Comparison of ENCODE assay signal across 8 mouse cellular contexts in the genomic region with DNA sequence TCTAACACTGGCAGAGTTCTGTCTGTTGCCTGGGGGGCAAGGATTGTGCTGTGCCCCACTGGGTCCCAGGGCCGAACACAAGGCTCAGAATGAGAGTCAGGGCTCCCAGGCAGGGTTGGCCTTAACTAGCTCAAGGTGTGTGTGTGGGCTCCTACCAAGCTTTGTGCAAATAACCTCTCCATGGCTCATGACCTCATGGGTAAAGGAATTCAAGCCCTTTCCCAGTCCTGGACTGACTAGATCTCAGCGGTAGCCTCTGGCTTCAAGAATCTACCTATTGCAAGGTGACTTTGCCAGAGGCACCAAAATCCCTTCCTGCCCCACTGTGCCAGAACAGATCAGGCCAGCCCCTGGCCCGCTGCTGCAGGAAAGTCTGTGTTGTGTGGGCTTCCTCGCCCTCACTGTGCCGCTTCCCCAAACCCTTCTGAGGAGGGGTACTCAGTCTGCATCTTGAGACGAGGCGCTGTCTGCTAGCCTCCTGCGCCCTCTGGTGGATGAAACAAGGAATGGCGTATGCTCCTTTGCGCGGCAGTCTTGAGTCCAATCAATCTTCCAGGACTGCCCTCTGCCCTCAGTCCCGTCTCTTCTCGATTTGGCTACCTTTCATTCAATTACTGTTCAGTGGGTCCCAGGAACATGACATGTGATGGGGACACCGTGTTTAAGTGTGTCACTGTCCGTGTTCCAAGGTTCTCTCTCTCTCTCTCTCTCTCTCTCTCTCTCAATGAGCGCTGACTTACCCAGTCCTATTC. TPM values are rescaled to one million over a fixed set of nuclear protein-coding genes. Genes with fewer than 3 reads are reported as not detected.
DNase-seq lines count a peak whose midpoint lies in the region; ATAC-seq and TF ChIP-seq lines count a peak whose summit lies in the region.

No protein-coding gene starts in this region.

- no peak overlapping the region for H3K4me3 ChIP-seq in cerebellum, adult 2 months (replicated peaks; ENCODE audit: insufficient read depth, low read depth, low read length)
- H3K4me3 ChIP-seq in forebrain, postnatal 0 days (ENCODE audit: low read depth, low read length) = no peak overlapping the region
- no peak overlapping the region for H3K4me3 ChIP-seq in midbrain, embryonic 12.5 days
- H3K4me3 ChIP-seq in spleen, adult 2 months (ENCODE audit: extremely low read depth, insufficient read depth, insufficient read length) = no peak overlapping the region

- no peaks in the 10 kb centered on the region for H3K4me1 ChIP-seq in cerebellum, adult 2 months (ENCODE audit: control insufficient read depth, insufficient read depth, low read length)
- no peaks in the 10 kb centered on the region for H3K4me1 ChIP-seq in forebrain, postnatal 0 days (ENCODE audit: insufficient read depth)
- peaks cover 20% of the 10 kb centered on the region for H3K4me1 ChIP-seq in midbrain, embryonic 12.5 days
- H3K4me1 ChIP-seq in spleen, adult 2 months (ENCODE audit: control insufficient read depth, insufficient read depth, insufficient read length) = no peaks in the 10 kb centered on the region; the same call in 1 of the 2 replicates

- peak; percentile 53 to 59 for DNase-seq in adrenal gland, adult 18-20 months (ENCODE audit: low spot score in 2 of 2)
- DNase-seq in adrenal gland, postnatal 4 days (ENCODE audit: low spot score in 2 of 2) = no peak
- DNase-seq in cerebellum, adult 2 months = peak; percentile 54 to 61
- peak; percentile 87 for DNase-seq in forebrain, postnatal 0 days
- peak; percentile 54 for DNase-seq in hindlimb bud, embryonic 11.5 days (ENCODE audit: extremely low spot score, low read depth, low spot score)
- DNase-seq in left cerebral cortex, postnatal 25 days (ENCODE audit: low spot score in 2 of 2) = peak; percentile 65 to 69
- DNase-seq in spleen, adult 2 months (ENCODE audit: low read depth in 1 of 2, low spot score in 2 of 2) = peak; percentile 11 to 44

- H3K4me2 ChIP-seq in forebrain, postnatal 0 days (ENCODE audit: low read depth) = peak overlapping the region; percentile 21; the same call in 1 of the 2 replicates
- peak overlapping the region; percentile 29; the same call in 1 of the 2 replicates for H3K4me2 ChIP-seq in midbrain, embryonic 12.5 days (replicated peaks)

- TF ChIP-seq POLR2A in cerebellum, adult 2 months (IDR thresholded peaks at IDR 0.05; ENCODE audit: borderline replicate concordance, insufficient read depth, low read length) = no peak
- TF ChIP-seq POLR2A in spleen, adult 2 months (IDR thresholded peaks at IDR 0.05; ENCODE audit: low read depth, low read length) = no peak

- H3K9me3 ChIP-seq in forebrain, postnatal 0 days (ENCODE audit: low read length) = no peaks in the 10 kb centered on the region
- no peaks in the 10 kb centered on the region for H3K9me3 ChIP-seq in midbrain, embryonic 12.5 days

- H3K27ac ChIP-seq in cerebellum, adult 2 months (ENCODE audit: insufficient read depth, low read length) = no peak overlapping the region
- H3K27ac ChIP-seq in forebrain, postnatal 0 days (ENCODE audit: low read depth, low read length) = no peak overlapping the region
- H3K27ac ChIP-seq in midbrain, embryonic 12.5 days (replicated peaks) = no peak overlapping the region
- no peak overlapping the region for H3K27ac ChIP-seq in spleen, adult 2 months (ENCODE audit: insufficient read depth, low read length)

- H3K27me3 ChIP-seq in cerebellum, adult 2 months (ENCODE audit: control insufficient read depth, insufficient read depth, low read length) = no peaks in the 10 kb centered on the region; the same call in 1 of the 2 replicates
- no peaks in the 10 kb centered on the region for H3K27me3 ChIP-seq in forebrain, postnatal 0 days (ENCODE audit: insufficient read depth, low read length)
- peaks cover 25% of the 10 kb centered on the region for H3K27me3 ChIP-seq in midbrain, embryonic 12.5 days
- no peaks in the 10 kb centered on the region for H3K27me3 ChIP-seq in spleen, adult 2 months (ENCODE audit: control insufficient read depth, insufficient read depth, low read length)

- H3K9ac ChIP-seq in forebrain, postnatal 0 days = no peak overlapping the region
- H3K9ac ChIP-seq in midbrain, embryonic 12.5 days (replicated peaks) = no peak overlapping the region

- 14% methylated on average over 16 of the region's 16 CpGs for WGBS in cerebellum, adult 2 months
- WGBS in forebrain, postnatal 0 days = 15% methylated on average over 16 of the region's 16 CpGs
- WGBS in midbrain, embryonic 12.5 days = 15% methylated on average over 16 of the region's 16 CpGs
- 17% methylated on average over 16 of the region's 16 CpGs for WGBS in spleen, adult 2 months

- peak; percentile 80 for ATAC-seq in forebrain, postnatal 0 days
- ATAC-seq in midbrain, embryonic 12.5 days (ENCODE audit: low FRiP score, low read depth) = peak; percentile 44

- intact Hi-C loops in left cerebral cortex, postnatal 25 days (cut with DNase I) = loop anchor here (2.0 kb wide), 3 partner anchors 98 to 234 kb away; no protein-coding TSS in a partner anchor

- no peaks in the 10 kb centered on the region for H3K36me3 ChIP-seq in forebrain, postnatal 0 days (ENCODE audit: insufficient read depth)
- H3K36me3 ChIP-seq in midbrain, embryonic 12.5 days = no peaks in the 10 kb centered on the region
- no peaks in the 10 kb centered on the region for H3K36me3 ChIP-seq in spleen, adult 2 months (ENCODE audit: control insufficient read depth, insufficient read depth, low read length)

- peak; percentile 96 for TF ChIP-seq CTCF in cerebellum, adult 2 months (IDR thresholded peaks at IDR 0.05; ENCODE audit: borderline replicate concordance, insufficient read depth, low read depth, low read length)
- peak; percentile 100 for TF ChIP-seq CTCF in forebrain, postnatal 0 days (IDR thresholded peaks at IDR 0.05; ENCODE audit: low read depth)
- peak; percentile 90 for TF ChIP-seq CTCF in spleen, adult 2 months (IDR thresholded peaks at IDR 0.05; ENCODE audit: extremely low read depth, insufficient read depth, insufficient read length, insufficient replicate concordance)

RNA-seq across cellular contexts. Expression of a gene that starts 11.7 kb away (rescaled TPM):
- total RNA-seq in adrenal gland, adult 18-20 months (2021) = 10 to 100 TPM; 58.7 to 65.1 TPM
- 10 to 100 TPM; 69.8 to 70.7 TPM for total RNA-seq in adrenal gland, postnatal 4 days (2021)
- polyA plus RNA-seq in cerebellum, adult 2 months (2012; rRNA removed) = 74.1 and 74.5 TPM in 2 replicates
- 44.4 and 50.8 TPM in 2 replicates for total RNA-seq in forebrain, postnatal 0 days (2014; rRNA removed)
- 62.8 and 66.1 TPM in 2 replicates for polyA plus RNA-seq in forebrain, postnatal 0 days (2015; fragmentation: Nextera tagmentation; extraction: Ambion mirVana)
- 10 to 100 TPM; 22.9 to 24.2 TPM for total RNA-seq in left cerebral cortex, postnatal 25 days (2021)
- 52.8 and 58.2 TPM in 2 replicates for polyA plus RNA-seq in midbrain, embryonic 12.5 days (2016; fragmentation: Nextera tagmentation; extraction: Ambion mirVana)
- 17.2 and 22.9 TPM in 2 replicates for polyA plus RNA-seq in spleen, adult 2 months (2012; rRNA removed)

RNA-seq across cellular contexts. Expression of a gene that starts 41.9 kb away (rescaled TPM):
- 10 to 100 TPM in 1 of 2 experiments, 1 to 10 TPM in 1; 6.3 to 21.2 TPM for total RNA-seq in adrenal gland, adult 18-20 months (2021)
- 10 to 100 TPM in 1 of 2 experiments, 1 to 10 TPM in 1; 3.8 to 13.3 TPM for total RNA-seq in adrenal gland, postnatal 4 days (2021)
- polyA plus RNA-seq in cerebellum, adult 2 months (2012; rRNA removed) = 0.41 and 0.46 TPM in 2 replicates
- total RNA-seq in forebrain, postnatal 0 days (2014; rRNA removed) = 0.15 and 0.76 TPM in 2 replicates
- polyA plus RNA-seq in forebrain, postnatal 0 days (2015; fragmentation: Nextera tagmentation; extraction: Ambion mirVana) = 0.04 and 0.05 TPM in 2 replicates
- under 1 TPM; 0.16 to 0.82 TPM for total RNA-seq in left cerebral cortex, postnatal 25 days (2021)
- polyA plus RNA-seq in midbrain, embryonic 12.5 days (2016; fragmentation: Nextera tagmentation; extraction: Ambion mirVana) = 0.24 TPM in 1 of 2 replicates, not detected in the other
- 0.70 and 0.96 TPM in 2 replicates for polyA plus RNA-seq in spleen, adult 2 months (2012; rRNA removed)

RNA-seq across cellular contexts. Expression of a gene that starts 52.2 kb away (rescaled TPM):
- not detected for total RNA-seq in adrenal gland, adult 18-20 months (2021)
- 1 to 10 TPM; 3.8 TPM for total RNA-seq in adrenal gland, postnatal 4 days (2021)
- 2.2 and 2.4 TPM in 2 replicates for polyA plus RNA-seq in cerebellum, adult 2 months (2012; rRNA removed)
- total RNA-seq in forebrain, postnatal 0 days (2014; rRNA removed) = 7.6 and 28.3 TPM in 2 replicates
- 2.5 and 4.9 TPM in 2 replicates for polyA plus RNA-seq in forebrain, postnatal 0 days (2015; fragmentation: Nextera tagmentation; extraction: Ambion mirVana)
- total RNA-seq in left cerebral cortex, postnatal 25 days (2021) = under 1 TPM; 0.18 to 0.48 TPM
- 137 and 194 TPM in 2 replicates for polyA plus RNA-seq in midbrain, embryonic 12.5 days (2016; fragmentation: Nextera tagmentation; extraction: Ambion mirVana)
- 0.02 TPM in 2 replicates for polyA plus RNA-seq in spleen, adult 2 months (2012; rRNA removed)

Comparison
In these comparisons a context has a peak if more than half of its experiments do, and no peak if none do; other contexts are left out.
1. DNase-seq: peak in adrenal gland, adult 18-20 months (2 of 2), cerebellum, adult 2 months (2 of 2), forebrain, postnatal 0 days (single experiment), hindlimb bud, embryonic 11.5 days (single experiment), left cerebral cortex, postnatal 25 days (2 of 2) and spleen, adult 2 months (2 of 2); none in adrenal gland, postnatal 4 days (0 of 2).
2. Peak in every context shown above with its lines, with median percentiles within 50 percentile points of each other: CTCF ChIP-seq.